Mouse (Mus musculus) MEL (cell line): ENCODE measurements around the gene Osbpl11. TPM values are rescaled to one million over a fixed set of nuclear protein-coding genes. Genes with fewer than 3 reads are reported as not detected.

Source experiments
- DNase-seq: peaks from one replicate; pipeline ENCODE4 v3.0.0; 2011; ENCODE audit warnings: low read depth, low spot score
- H3K27ac ChIP-seq: 2 replicates; pipeline ENCODE4 v1.5.1; 2012; ENCODE audit warnings: low read depth, mild to moderate bottlenecking, control low read depth, low read length, moderate library complexity; ENCODE audit not compliant: control insufficient read depth
- H3K27me3 ChIP-seq, 2 experiments: fragments of 150-350 bp in 1 of 2; sonication (generic) in 1 of 2; 2 replicates each; pipeline ENCODE4 v1.6.1; 2012; ENCODE audit warnings: low read length in 2 of 2, mild to moderate bottlenecking in 2 of 2, improper control_type of control experiment in 1 of 2, moderate library complexity in 1 of 2; ENCODE audit not compliant: insufficient read depth in 2 of 2, control insufficient read depth in 1 of 2
- H3K36me3 ChIP-seq, 2 experiments: 2 replicates each; pipeline ENCODE4 v1.6.1; 2012 to 2014; ENCODE audit warnings: low read length in 2 of 2, improper control_type of control experiment in 1 of 2, inconsistent platforms in 1 of 2, mild to moderate bottlenecking in 1 of 2; ENCODE audit not compliant: insufficient read depth in 2 of 2, control insufficient read depth in 1 of 2
- H3K4me1 ChIP-seq, 2 experiments: fragments of 150-350 bp in 1 of 2; sonication (generic) in 1 of 2; 2 replicates each; pipeline ENCODE4 v1.6.1; 2012; ENCODE audit warnings: low read length in 2 of 2, improper control_type of control experiment in 1 of 2, mild to moderate bottlenecking in 1 of 2; ENCODE audit not compliant: insufficient read depth in 2 of 2, control insufficient read depth in 1 of 2
- H3K4me3 ChIP-seq, 2 experiments: fragments of 150-350 bp in 1 of 2; sonication (generic) in 1 of 2; 2 replicates each; pipeline ENCODE4 v1.5.1; 2012; ENCODE audit warnings: low read depth in 2 of 2, low read length in 2 of 2, mild to moderate bottlenecking in 2 of 2, moderate library complexity in 2 of 2, control low read depth in 1 of 2, improper control_type of control experiment in 1 of 2; ENCODE audit not compliant: control insufficient read depth in 1 of 2, insufficient read depth in 1 of 2
- H3K79me2 ChIP-seq: 2 replicates; pipeline ENCODE4 v1.6.1; 2012; ENCODE audit warnings: mild to moderate bottlenecking, low read length, moderate library complexity; ENCODE audit not compliant: control insufficient read depth, poor library complexity, insufficient read depth
- H3K9ac ChIP-seq: 2 replicates; pipeline ENCODE4 v1.6.1; 2012; ENCODE audit warnings: low read depth, mild to moderate bottlenecking, control low read depth, low read length, moderate library complexity; ENCODE audit not compliant: control insufficient read depth, poor library complexity, severe bottlenecking
- H3K9me3 ChIP-seq: fragments of 150-350 bp; sonication (generic); replicated peaks from 2 replicates; pipeline ENCODE4 v1.6.1; 2012; ENCODE audit warnings: mild to moderate bottlenecking, low read length, improper control_type of control experiment, moderate library complexity; ENCODE audit not compliant: insufficient read depth
- BHLHE40 ChIP-seq: IDR thresholded peaks from 2 replicates; pipeline ENCODE4 v1.6.1; 2012; ENCODE audit warnings: low read depth, mild to moderate bottlenecking, inconsistent platforms, low read length, improper control_type of control experiment, borderline replicate concordance
- CHD1 ChIP-seq: IDR thresholded peaks from 2 replicates; pipeline ENCODE4 v1.6.1; 2012; ENCODE audit warnings: low read depth, mild to moderate bottlenecking, inconsistent platforms, low read length, improper control_type of control experiment
- CHD2 ChIP-seq: IDR thresholded peaks from 2 replicates; pipeline ENCODE4 v1.6.1; 2011; ENCODE audit warnings: low read length, improper control_type of control experiment
- CTCF ChIP-seq, 3 experiments: IDR thresholded peaks in 2 of 3; conservative IDR thresholded peaks in 1 of 3; 2 replicates each; pipeline ENCODE4 v1.5.1; 2011 to 2012; ENCODE audit warnings: low read length in 3 of 3, low read depth in 2 of 3, mild to moderate bottlenecking in 2 of 3, improper control_type of control experiment in 1 of 3, inconsistent platforms in 1 of 3, mixed read lengths in 1 of 3, moderate library complexity in 1 of 3; ENCODE audit not compliant: control insufficient read depth in 1 of 3, insufficient read depth in 1 of 3, poor library complexity in 1 of 3, severe bottlenecking in 1 of 3
- E2F4 ChIP-seq: IDR thresholded peaks from 2 replicates; pipeline ENCODE4 v1.6.1; 2011; ENCODE audit warnings: low read depth, low read length, improper control_type of control experiment, borderline replicate concordance
- ELF1 ChIP-seq: IDR thresholded peaks from 2 replicates; pipeline ENCODE4 v1.6.1; 2014; ENCODE audit warnings: low read depth, mild to moderate bottlenecking, inconsistent platforms, low read length, improper control_type of control experiment, moderate library complexity
- EP300 ChIP-seq, 2 experiments: IDR thresholded peaks; 2 replicates each; pipeline ENCODE4 v1.6.1; 2011; ENCODE audit warnings: improper control_type of control experiment in 2 of 2, low read length in 2 of 2, low read depth in 1 of 2, mild to moderate bottlenecking in 1 of 2
- ETS1 ChIP-seq: IDR thresholded peaks from 2 replicates; pipeline ENCODE4 v1.6.1; 2012; ENCODE audit warnings: low read depth, mild to moderate bottlenecking, inconsistent platforms, low read length, improper control_type of control experiment, moderate library complexity
- GABPA ChIP-seq: IDR thresholded peaks from 2 replicates; pipeline ENCODE4 v1.6.1; 2012; ENCODE audit warnings: low read depth, mild to moderate bottlenecking, inconsistent platforms, low read length, improper control_type of control experiment, moderate library complexity
- GATA1 ChIP-seq: IDR thresholded peaks from 2 replicates; pipeline ENCODE4 v1.6.1; 2011; ENCODE audit warnings: low read depth, low read length, improper control_type of control experiment
- HCFC1 ChIP-seq: IDR thresholded peaks from 2 replicates; pipeline ENCODE4 v1.6.1; 2012; ENCODE audit warnings: low read depth, mild to moderate bottlenecking, inconsistent platforms, low read length, improper control_type of control experiment, moderate library complexity
- JUND ChIP-seq: IDR thresholded peaks from 2 replicates; pipeline ENCODE4 v1.6.1; 2011; ENCODE audit warnings: low read depth, mild to moderate bottlenecking, improper control_type of control experiment, low read length
- KAT2A ChIP-seq: conservative IDR thresholded peaks from 2 replicates; pipeline ENCODE4 v1.6.1; 2012; ENCODE audit warnings: low read depth, low read length, improper control_type of control experiment, inconsistent platforms
- MAFK ChIP-seq: IDR thresholded peaks from 2 replicates; pipeline ENCODE4 v1.6.1; 2011; ENCODE audit warnings: low read depth, mild to moderate bottlenecking, low read length, improper control_type of control experiment, borderline replicate concordance
- MAZ ChIP-seq: IDR thresholded peaks from 2 replicates; pipeline ENCODE4 v1.6.1; 2012; ENCODE audit warnings: low read depth, mild to moderate bottlenecking, inconsistent platforms, low read length, improper control_type of control experiment
- MEF2A ChIP-seq: IDR thresholded peaks from 2 replicates; pipeline ENCODE4 v1.6.1; 2014; ENCODE audit warnings: low read depth, mild to moderate bottlenecking, inconsistent platforms, low read length, improper control_type of control experiment; ENCODE audit not compliant: poor library complexity, insufficient replicate concordance, severe bottlenecking; ENCODE audit errors: extremely low read depth
- MXI1 ChIP-seq: IDR thresholded peaks from 2 replicates; pipeline ENCODE4 v1.6.1; 2011; ENCODE audit warnings: mild to moderate bottlenecking, low read depth, low read length, improper control_type of control experiment
- MYB ChIP-seq: IDR thresholded peaks from 2 replicates; pipeline ENCODE4 v1.6.1; 2011; ENCODE audit warnings: mild to moderate bottlenecking, low read depth, low read length, improper control_type of control experiment
- MYC ChIP-seq: IDR thresholded peaks from 2 replicates; pipeline ENCODE4 v1.6.1; 2011; ENCODE audit warnings: low read depth, mild to moderate bottlenecking, low read length, improper control_type of control experiment, moderate library complexity
- NELFE ChIP-seq: IDR thresholded peaks from 2 replicates; pipeline ENCODE4 v1.6.1; 2011; ENCODE audit warnings: low read depth, low read length, improper control_type of control experiment
- NRF1 ChIP-seq: IDR thresholded peaks from 2 replicates; pipeline ENCODE4 v1.6.1; 2014; ENCODE audit warnings: low read depth, mild to moderate bottlenecking, inconsistent platforms, low read length, improper control_type of control experiment, moderate library complexity; ENCODE audit not compliant: poor library complexity, insufficient read depth, severe bottlenecking
- POLR2A ChIP-seq, 2 experiments: IDR thresholded peaks; 2 replicates each; pipeline ENCODE4 v1.6.1; 2011 to 2012; ENCODE audit warnings: low read length in 2 of 2, mild to moderate bottlenecking in 2 of 2, control low read depth in 1 of 2, improper control_type of control experiment in 1 of 2, low read depth in 1 of 2, moderate library complexity in 1 of 2; ENCODE audit not compliant: control insufficient read depth in 1 of 2, insufficient read depth in 1 of 2, poor library complexity in 1 of 2
- POLR2AphosphoS2 ChIP-seq: IDR thresholded peaks from 2 replicates; pipeline ENCODE4 v1.6.1; 2011; ENCODE audit warnings: low read length, improper control_type of control experiment
- POLR2AphosphoS5 ChIP-seq: IDR thresholded peaks from 2 replicates; pipeline ENCODE4 v1.6.1; 2012; ENCODE audit warnings: low read depth, borderline replicate concordance, mild to moderate bottlenecking, inconsistent platforms, low read length, moderate library complexity, mixed read lengths
- RAD21 ChIP-seq: IDR thresholded peaks from 2 replicates; pipeline ENCODE4 v1.6.1; 2011; ENCODE audit warnings: mild to moderate bottlenecking, low read depth, low read length, improper control_type of control experiment
- RCOR1 ChIP-seq: IDR thresholded peaks from 2 replicates; pipeline ENCODE4 v1.6.1; 2012; ENCODE audit warnings: low read depth, mild to moderate bottlenecking, inconsistent platforms, low read length, improper control_type of control experiment
- SIN3A ChIP-seq: IDR thresholded peaks from 2 replicates; pipeline ENCODE4 v1.6.1; 2012; ENCODE audit warnings: low read length, improper control_type of control experiment, inconsistent platforms
- SMC3 ChIP-seq: IDR thresholded peaks from 2 replicates; pipeline ENCODE4 v1.6.1; 2011; ENCODE audit warnings: low read depth, low read length, improper control_type of control experiment
- TAL1 ChIP-seq: IDR thresholded peaks from 2 replicates; pipeline ENCODE4 v1.6.1; 2012; ENCODE audit warnings: mild to moderate bottlenecking, inconsistent platforms, low read length, moderate library complexity, mixed read lengths
- TBP ChIP-seq: IDR thresholded peaks from 2 replicates; pipeline ENCODE4 v1.8.0; 2011; ENCODE audit warnings: low read depth, low read length, improper control_type of control experiment
- TCF12 ChIP-seq: IDR thresholded peaks from 2 replicates; pipeline ENCODE4 v1.6.1; 2014; ENCODE audit warnings: low read depth, mild to moderate bottlenecking, inconsistent platforms, low read length, improper control_type of control experiment, moderate library complexity
- UBTF ChIP-seq: IDR thresholded peaks from 2 replicates; pipeline ENCODE4 v1.6.1; 2012; ENCODE audit warnings: low read depth, mild to moderate bottlenecking, inconsistent platforms, low read length, improper control_type of control experiment, moderate library complexity, borderline replicate concordance; ENCODE audit not compliant: insufficient read depth
- USF1 ChIP-seq: IDR thresholded peaks from 2 replicates; pipeline ENCODE4 v1.6.1; 2014; ENCODE audit warnings: low read depth, mild to moderate bottlenecking, inconsistent platforms, low read length, improper control_type of control experiment, moderate library complexity
- USF2 ChIP-seq, 2 experiments: IDR thresholded peaks; 2 replicates each; pipeline ENCODE4 v1.6.1; 2011 to 2012; ENCODE audit warnings: improper control_type of control experiment in 2 of 2, low read length in 2 of 2, borderline replicate concordance in 1 of 2, inconsistent platforms in 1 of 2, low read depth in 1 of 2, mild to moderate bottlenecking in 1 of 2; ENCODE audit not compliant: insufficient read depth in 1 of 2
- ZC3H11A ChIP-seq: IDR thresholded peaks from 2 replicates; pipeline ENCODE4 v1.6.1; 2012; ENCODE audit warnings: low read depth, mild to moderate bottlenecking, inconsistent platforms, low read length, improper control_type of control experiment
- ZKSCAN1 ChIP-seq: IDR thresholded peaks from 2 replicates; pipeline ENCODE4 v1.6.1; 2012; ENCODE audit warnings: low read depth, mild to moderate bottlenecking, inconsistent platforms, low read length, improper control_type of control experiment, moderate library complexity
- ZMIZ1 ChIP-seq: IDR thresholded peaks from 2 replicates; pipeline ENCODE4 v1.6.1; 2012; ENCODE audit warnings: low read depth, mild to moderate bottlenecking, inconsistent platforms, low read length, improper control_type of control experiment, moderate library complexity
- ZNF384 ChIP-seq: IDR thresholded peaks from 2 replicates; pipeline ENCODE4 v1.6.1; 2012; ENCODE audit warnings: low read depth, mild to moderate bottlenecking, inconsistent platforms, low read length, improper control_type of control experiment
- polyA plus RNA-seq, 2 experiments: library from polyadenylated mRNA; stranded (reverse) in 1 of 2; unstranded in 1 of 2; fragments of >175 nt in 1 of 2; fragments of >200 nt in 1 of 2; gene quantifications; 2 replicates each; pipeline versions ENCODE4 v1.2.1 to v1.2.4; 2012; ENCODE audit warnings: low replicate concordance in 2 of 2, low read depth in 1 of 2; ENCODE audit not compliant: insufficient read length in 2 of 2, insufficient read depth in 1 of 2, missing spikeins in 1 of 2
- total RNA-seq: library from RNA; depleted of rRNA; stranded (reverse); fragments of 300-350 nt; gene quantifications from 2 replicates; pipeline ENCODE4 v1.2.3, GENCODE M21; 2012

Gene Osbpl11
- total and polyA plus RNA-seq, 3 experiments: 6.9 to 10.3 TPM; not detected in 1

GRCm38 (mm10) chr16:33283079-33283478 lies 98.2 kb downstream of the Osbpl11 start:
- no peak overlapping the region for H3K4me3 ChIP-seq
- peak; percentile 76 for DNase-seq
- no peak overlapping the region for H3K27ac ChIP-seq
- peaks cover 15% of the 10 kb centered on the region in 2 experiments for H3K36me3 ChIP-seq
- no peaks in the 10 kb centered on the region for H3K27me3 ChIP-seq
- no peaks in the 10 kb centered on the region for H3K79me2 ChIP-seq
- H3K4me1 ChIP-seq: peaks cover 4 to 14% of the 10 kb centered on the region in 2 experiments
- H3K9me3 ChIP-seq: no peaks in the 10 kb centered on the region
- H3K9ac ChIP-seq: no peak overlapping the region
- 0 out of 2 replicates have a peak, but pooled peaks have one; percentile 28 for TF ChIP-seq MYC
- no peak for TF ChIP-seq ZC3H11A
- TF ChIP-seq GABPA: peak; percentile 92; the same call in 1 of the 2 replicates
- TF ChIP-seq BHLHE40: no peak
- TF ChIP-seq UBTF: no peak
- no peak for TF ChIP-seq SMC3
- no peak for TF ChIP-seq KAT2A
- no peak for TF ChIP-seq E2F4
- TF ChIP-seq POLR2AphosphoS2: no peak
- peak; percentile 62; the same call in 1 of the 2 replicates for TF ChIP-seq MXI1
- TF ChIP-seq NELFE: no peak
- TF ChIP-seq TBP: no peak
- no peak for TF ChIP-seq ZKSCAN1
- TF ChIP-seq CTCF (IDR thresholded peaks at IDR 0.05 in 2 of 3, conservative IDR thresholded peaks at IDR 0.05 in 1 of 3; ENCODE audit: control insufficient read depth in 1 of 3, insufficient read depth in 1 of 3, low read depth in 2 of 3, low read length in 3 of 3, poor library complexity in 1 of 3, severe bottlenecking in 1 of 3): no peak
- TF ChIP-seq ETS1: peak; percentile 96
- no peak for TF ChIP-seq POLR2A (IDR thresholded peaks at IDR 0.05; ENCODE audit: control insufficient read depth in 1 of 2, insufficient read depth in 1 of 2, low read depth in 1 of 2, low read length in 2 of 2, poor library complexity in 1 of 2)
- no peak for TF ChIP-seq USF2 (IDR thresholded peaks at IDR 0.05; ENCODE audit: borderline replicate concordance in 1 of 2, insufficient read depth in 1 of 2, low read depth in 1 of 2, low read length in 2 of 2)
- no peak for TF ChIP-seq CHD2
- TF ChIP-seq GATA1: peak; percentile 70
- no peak for TF ChIP-seq MYB
- no peak for TF ChIP-seq CHD1
- TF ChIP-seq JUND: no peak
- TF ChIP-seq TCF12: peak; percentile 75
- TF ChIP-seq POLR2AphosphoS5: no peak
- TF ChIP-seq RAD21: no peak
- TF ChIP-seq ZNF384: no peak
- peak; percentile 62; a peak in 2 of 4 replicates for TF ChIP-seq EP300 (IDR thresholded peaks at IDR 0.05; ENCODE audit: low read depth in 1 of 2, low read length in 2 of 2)
- no peak for TF ChIP-seq ZMIZ1
- 0 out of 2 replicates have a peak, but pooled peaks have one; percentile 56 for TF ChIP-seq MAFK
- no peak for TF ChIP-seq TAL1
- peak; percentile 74 for TF ChIP-seq SIN3A
- no peak for TF ChIP-seq MAZ
- no peak for TF ChIP-seq MEF2A
- no peak for TF ChIP-seq HCFC1
- no peak for TF ChIP-seq NRF1
- TF ChIP-seq USF1: no peak
- TF ChIP-seq RCOR1: peak; percentile 53; the same call in 1 of the 2 replicates
- no peak for TF ChIP-seq ELF1
